Mouse (Mus musculus): ENCODE results near the gene Capns2.

DNA sequence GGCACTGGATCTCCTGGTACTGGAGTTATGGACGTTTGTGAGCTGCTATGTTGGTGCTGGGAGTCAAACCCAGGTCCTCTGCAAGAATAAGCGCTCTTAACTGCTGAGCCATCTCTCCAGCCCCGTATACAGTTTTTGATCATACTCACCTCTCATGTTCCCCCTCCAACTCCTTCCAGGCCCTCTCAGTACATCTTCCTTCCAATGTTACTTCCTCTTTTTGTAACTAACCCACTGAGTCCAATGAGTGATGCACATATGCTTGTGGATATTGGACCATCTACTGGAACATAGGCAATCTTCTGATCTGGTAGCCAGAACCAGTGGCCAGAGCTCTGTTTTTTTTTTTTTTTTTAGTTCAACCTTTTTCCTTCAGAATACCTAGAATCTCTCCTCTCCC is 14.9 kb downstream of the Capns2 start:
- TF ChIP-seq CTCF (IDR thresholded peaks at IDR 0.05 in 2 of 3, conservative IDR thresholded peaks at IDR 0.05 in 1 of 3; ENCODE audit: control insufficient read depth in 1 of 3, insufficient read depth in 1 of 3, low read depth in 2 of 3, low read length in 3 of 3, poor library complexity in 1 of 3, severe bottlenecking in 1 of 3) (no peak), BHLHE40 (IDR thresholded peaks at IDR 0.05; ENCODE audit: borderline replicate concordance, low read depth, low read length) (no peak), ZNF384 (IDR thresholded peaks at IDR 0.05; ENCODE audit: low read depth, low read length) (no peak), EP300 (IDR thresholded peaks at IDR 0.05; ENCODE audit: low read depth in 1 of 2, low read length in 2 of 2) (no peak), POLR2A (IDR thresholded peaks at IDR 0.05; ENCODE audit: control insufficient read depth in 1 of 2, insufficient read depth in 1 of 2, low read depth in 1 of 2, low read length in 2 of 2, poor library complexity in 1 of 2) (no peak), ZC3H11A (IDR thresholded peaks at IDR 0.05; ENCODE audit: low read depth, low read length) (no peak)
